Mouse (Mus musculus) hindbrain, embryonic 11.5 days (tissue): ENCODE measurements at regions not wholly inside any gene's neighbourhood (a gene's known extent, or its start where the extent isn't known, plus 50 kb on each side); places are given as distances from the start of the nearest gene placed in this dataset.

Experiments
- ATAC-seq: fragments of 200-750 bp; cut with Nextera tagmentation; 2 replicates; pipeline ENCODE4 v1.8.0; 2017; ENCODE audit warnings: mild to moderate bottlenecking, moderate TSS enrichment, moderate library complexity; ENCODE audit not compliant: low FRiP score
- DNase-seq: peaks from one replicate; pipeline ENCODE4 v3.0.0-alpha.2; 2015; ENCODE audit warnings: low spot score
- H3K27ac ChIP-seq: fragments of 300-500 bp; sonication (generic); 2 replicates; pipeline ENCODE4 v1.5.1; 2014; ENCODE audit warnings: mild to moderate bottlenecking, low read depth, low read length
- H3K27me3 ChIP-seq: fragments of 300-500 bp; sonication (generic); 2 replicates; pipeline ENCODE4 v1.6.1; 2014; ENCODE audit warnings: mild to moderate bottlenecking, low read length, moderate library complexity, mixed read lengths; ENCODE audit not compliant: control insufficient read depth, insufficient read depth
- H3K36me3 ChIP-seq: fragments of 300-500 bp; sonication (generic); 2 replicates; pipeline ENCODE4 v1.6.1; 2014; ENCODE audit warnings: mild to moderate bottlenecking, low read length, moderate library complexity, mixed read lengths; ENCODE audit not compliant: control insufficient read depth, insufficient read depth
- H3K4me1 ChIP-seq: fragments of 300-500 bp; sonication (generic); replicated peaks from 2 replicates; pipeline ENCODE4 v1.6.1; 2014; ENCODE audit warnings: low read length, mixed read lengths; ENCODE audit not compliant: control insufficient read depth, insufficient read depth
- H3K4me2 ChIP-seq: fragments of 300-500 bp; sonication (generic); replicated peaks from 2 replicates; pipeline ENCODE4 v1.6.1; 2014; ENCODE audit warnings: mild to moderate bottlenecking, low read depth, low read length
- H3K4me3 ChIP-seq: fragments of 300-500 bp; sonication (generic); 2 replicates; pipeline ENCODE4 v1.5.1; 2014; ENCODE audit warnings: low read depth, low read length
- H3K9ac ChIP-seq: fragments of 300-500 bp; sonication (generic); 2 replicates; pipeline ENCODE4 v1.6.1; 2014; ENCODE audit warnings: low read depth, low read length
- H3K9me3 ChIP-seq: fragments of 300-500 bp; sonication (generic); 2 replicates; pipeline ENCODE4 v1.6.1; 2016; ENCODE audit warnings: low read length; ENCODE audit not compliant: control insufficient read depth
- WGBS: fragments of 180-500 bp; shearing (Covaris S2); extraction: QIAGEN DNeasy Blood & Tissue Kit; methylation state at CpG from one replicate; pipeline ENCODE4 v1.1.7; 2014; 5-methylcytosine and 5-hydroxymethylcytosine counted together

- H3K4me2 ChIP-seq: 0 out of 2 replicates have a peak overlapping the region, but pooled peaks have one; percentile 11
- H3K27ac ChIP-seq: no peak overlapping the region
- DNase-seq (peak; percentile 37), ATAC-seq (peak; percentile 65)
- H3K4me1 ChIP-seq: no peaks in the 10 kb centered on the region
- H3K36me3 ChIP-seq: no peaks in the 10 kb centered on the region
- H3K9me3 ChIP-seq: no peaks in the 10 kb centered on the region
- H3K27me3 ChIP-seq: no peaks in the 10 kb centered on the region
- no peak overlapping the region for H3K4me3 ChIP-seq
- 57% methylated on average over 16 of the region's 16 CpGs for WGBS
- no peak overlapping the region for H3K9ac ChIP-seq
Observed at GRCm38 (mm10) chr7:133184905-133185594, 60.9 kb upstream of the Ctbp2 start.

GRCm38 (mm10) chr7:133181388-133181787, 57.2 kb upstream of the Ctbp2 start:
- Histone ChIP-seq H3K27me3 (no peaks in the 10 kb centered on the region), H3K4me1 (no peaks in the 10 kb centered on the region), H3K9me3 (no peaks in the 10 kb centered on the region), H3K4me3 (no peak overlapping the region), H3K4me2 (no peak overlapping the region), H3K9ac (no peak overlapping the region), H3K36me3 (no peaks in the 10 kb centered on the region), H3K27ac (no peak overlapping the region)
- DNase-seq (no peak), ATAC-seq (no peak)
- WGBS: 38% methylated on average over 2 of the region's 2 CpGs

GRCm38 (mm10) chr7:133177179-133177575, 53.0 kb upstream of the Ctbp2 start:
- Histone ChIP-seq H3K9me3 (no peaks in the 10 kb centered on the region), H3K4me1 (no peaks in the 10 kb centered on the region), H3K27me3 (no peaks in the 10 kb centered on the region), H3K27ac (no peak overlapping the region), H3K4me3 (no peak overlapping the region), H3K9ac (no peak overlapping the region), H3K4me2 (no peak overlapping the region), H3K36me3 (no peaks in the 10 kb centered on the region)
- DNase-seq: no peak
- no peak for ATAC-seq
- 89% methylated on average over 4 of the region's 4 CpGs for WGBS

- no peaks in the 10 kb centered on the region for H3K36me3 ChIP-seq
- DNase-seq: no peak
- ATAC-seq: no peak
- no peaks in the 10 kb centered on the region for H3K4me1 ChIP-seq
- no peak overlapping the region for H3K9ac ChIP-seq
- H3K27me3 ChIP-seq: no peaks in the 10 kb centered on the region
- no peak overlapping the region for H3K4me2 ChIP-seq
- 82% methylated on average over 10 of the region's 10 CpGs for WGBS
- H3K9me3 ChIP-seq: no peaks in the 10 kb centered on the region
- no peak overlapping the region for H3K4me3 ChIP-seq
- no peak overlapping the region for H3K27ac ChIP-seq
Observed at GRCm38 (mm10) chr7:133176256-133177178, 52.4 kb upstream of the Ctbp2 start.
